ENCODE assay signal across 9 mouse cellular contexts in the genomic region with DNA sequence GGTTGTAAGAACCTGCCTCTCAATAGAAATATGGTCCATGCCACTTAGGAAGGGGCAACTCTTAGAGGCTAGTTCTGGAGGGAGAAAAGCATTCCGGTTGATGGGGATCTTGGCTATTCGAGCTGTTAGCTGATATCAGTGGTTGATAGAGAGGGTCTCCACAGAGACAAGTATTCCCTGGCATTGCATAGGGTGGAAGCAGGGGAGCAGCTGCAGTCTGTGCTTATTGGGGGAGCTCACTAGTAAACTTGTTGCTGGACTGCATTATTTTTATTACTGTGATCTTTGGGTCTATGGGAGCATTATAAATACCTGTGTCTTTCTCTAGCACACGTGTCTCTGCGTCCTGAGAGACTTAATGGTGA.
DNase-seq lines count a peak whose midpoint lies in the region; ATAC-seq lines count a peak whose summit lies in the region.
"Had no signal": no experiment of that assay in that cellular context is flagged by ENCODE, and none has a peak within 500 bp of the region (broad histone marks: within the 10 kb centered on the region; RNA-seq: fewer than 3 reads in every experiment).

No protein-coding gene starts in this region.

- no peak for ATAC-seq in lung, embryonic 16.5 days (ENCODE audit: low read depth)
- peak; percentile 22; the same call in 1 of the 2 replicates for ATAC-seq in hindbrain, embryonic 12.5 days (ENCODE audit: low FRiP score)
- ATAC-seq in liver, embryonic 15.5 days (ENCODE audit: insufficient read depth), result no peak
- no peak for ATAC-seq in stomach, embryonic 16.5 days (ENCODE audit: insufficient read depth, low FRiP score)
- ATAC-seq: Patski had no signal

- H3K4me3 ChIP-seq in lung, embryonic 16.5 days (ENCODE audit: low read length), result peak overlapping the region; percentile 35
- peak overlapping the region; percentile 39 for H3K4me3 ChIP-seq in hindbrain, embryonic 12.5 days
- H3K4me3 ChIP-seq in liver, embryonic 15.5 days (replicated peaks), result no peak overlapping the region
- H3K4me3 ChIP-seq in stomach, embryonic 16.5 days (replicated peaks; ENCODE audit: low read length), result peak overlapping the region; percentile 38

- H3K4me2 ChIP-seq in lung, embryonic 16.5 days (ENCODE audit: low read depth, low read length), result peak overlapping the region; percentile 59
- H3K4me2 ChIP-seq in hindbrain, embryonic 12.5 days (replicated peaks), result peak overlapping the region; percentile 77
- peak overlapping the region; percentile 46 for H3K4me2 ChIP-seq in liver, embryonic 15.5 days
- H3K4me2 ChIP-seq in stomach, embryonic 16.5 days (ENCODE audit: low read depth, low read length), result peak overlapping the region; percentile 52

- H3K27ac ChIP-seq in lung, embryonic 16.5 days (ENCODE audit: low read length), result no peak overlapping the region
- no peak overlapping the region for H3K27ac ChIP-seq in hindbrain, embryonic 12.5 days
- no peak overlapping the region for H3K27ac ChIP-seq in liver, embryonic 15.5 days (replicated peaks)
- H3K27ac ChIP-seq in stomach, embryonic 16.5 days (ENCODE audit: low read length), result no peak overlapping the region

- no peaks in the 10 kb centered on the region; the same call in 1 of the 2 replicates for H3K27me3 ChIP-seq in lung, embryonic 16.5 days (ENCODE audit: control insufficient read depth, insufficient read depth, low read depth, low read length)
- H3K27me3 ChIP-seq in hindbrain, embryonic 12.5 days, result peaks cover 11% of the 10 kb centered on the region; the same call in 1 of the 2 replicates
- peaks cover 15% of the 10 kb centered on the region; the same call in 1 of the 2 replicates for H3K27me3 ChIP-seq in liver, embryonic 15.5 days
- H3K27me3 ChIP-seq in stomach, embryonic 16.5 days (ENCODE audit: control insufficient read depth, insufficient read depth, low read length), result no peaks in the 10 kb centered on the region; the same call in 1 of the 2 replicates
- H3K27me3 ChIP-seq: Patski had no signal

- no peak for DNase-seq in lung, postnatal 36 days
- DNase-seq in thymus, postnatal 0 days (ENCODE audit: low spot score), result no peak
- DNase-seq in lung, adult 18-20 months, result no peak
- DNase-seq: gastrocnemius, postnatal 25 days had no signal

- H3K9me3 ChIP-seq in lung, embryonic 16.5 days (ENCODE audit: control insufficient read depth, low read length), result no peaks in the 10 kb centered on the region
- no peaks in the 10 kb centered on the region for H3K9me3 ChIP-seq in hindbrain, embryonic 12.5 days (replicated peaks)
- no peaks in the 10 kb centered on the region for H3K9me3 ChIP-seq in liver, embryonic 15.5 days (replicated peaks)
- no peaks in the 10 kb centered on the region for H3K9me3 ChIP-seq in stomach, embryonic 16.5 days (replicated peaks; ENCODE audit: control insufficient read depth, low read length)

- 31% methylated on average over 4 of the region's 4 CpGs for WGBS in lung, embryonic 16.5 days
- 50% methylated on average over 4 of the region's 4 CpGs for WGBS in hindbrain, embryonic 12.5 days
- WGBS in liver, embryonic 15.5 days (ENCODE audit: insufficient replicate concordance), result 26% methylated on average over 4 of the region's 4 CpGs
- WGBS in stomach, embryonic 16.5 days, result 31% methylated on average over 4 of the region's 4 CpGs

- no peaks in the 10 kb centered on the region for H3K4me1 ChIP-seq in lung, embryonic 16.5 days (replicated peaks; ENCODE audit: control insufficient read depth, insufficient read depth, low read length)
- H3K4me1 ChIP-seq in hindbrain, embryonic 12.5 days, result peaks cover 11% of the 10 kb centered on the region; the same call in 1 of the 2 replicates
- no peaks in the 10 kb centered on the region for H3K4me1 ChIP-seq in liver, embryonic 15.5 days (replicated peaks)
- no peaks in the 10 kb centered on the region for H3K4me1 ChIP-seq in stomach, embryonic 16.5 days (ENCODE audit: control insufficient read depth, insufficient read depth, low read length)

- no peaks in the 10 kb centered on the region for H3K36me3 ChIP-seq in lung, embryonic 16.5 days (ENCODE audit: control insufficient read depth, insufficient read depth, low read length)
- H3K36me3 ChIP-seq in hindbrain, embryonic 12.5 days, result no peaks in the 10 kb centered on the region
- no peaks in the 10 kb centered on the region for H3K36me3 ChIP-seq in liver, embryonic 15.5 days (replicated peaks)
- no peaks in the 10 kb centered on the region for H3K36me3 ChIP-seq in stomach, embryonic 16.5 days (ENCODE audit: control insufficient read depth, insufficient read depth, low read length)

- no peak overlapping the region for H3K9ac ChIP-seq in lung, embryonic 16.5 days (ENCODE audit: low read length)
- peak overlapping the region; percentile 42 for H3K9ac ChIP-seq in hindbrain, embryonic 12.5 days
- no peak overlapping the region for H3K9ac ChIP-seq in liver, embryonic 15.5 days
- peak overlapping the region; percentile 33; the same call in 1 of the 2 replicates for H3K9ac ChIP-seq in stomach, embryonic 16.5 days (ENCODE audit: low read length)

Comparison
In these comparisons a context has a peak if more than half of its experiments do, and no peak if none do; other contexts are left out.
1. H3K9ac ChIP-seq: peak in hindbrain, embryonic 12.5 days (single experiment) and stomach, embryonic 16.5 days (single experiment); none in lung, embryonic 16.5 days (single experiment) and liver, embryonic 15.5 days (single experiment).
2. Peak in every context shown above with its lines, with median percentiles within 50 percentile points of each other: H3K4me2 ChIP-seq.